Mouse (Mus musculus) cerebellum, adult 2 months (tissue): ENCODE measurements around the gene Pde12.

Experiments
- CTCF ChIP-seq: fragments of 200-500 bp; IDR thresholded peaks from 2 replicates; pipeline ENCODE4 v1.5.1; 2011; ENCODE audit warnings: low read depth, mild to moderate bottlenecking, control low read depth, low read length, moderate library complexity, borderline replicate concordance; ENCODE audit not compliant: insufficient read depth
- POLR2A ChIP-seq: fragments of 200-500 bp; IDR thresholded peaks from 2 replicates; pipeline ENCODE4 v1.6.1; 2011; ENCODE audit warnings: low read length, control low read depth, borderline replicate concordance; ENCODE audit not compliant: insufficient read depth

DNA sequence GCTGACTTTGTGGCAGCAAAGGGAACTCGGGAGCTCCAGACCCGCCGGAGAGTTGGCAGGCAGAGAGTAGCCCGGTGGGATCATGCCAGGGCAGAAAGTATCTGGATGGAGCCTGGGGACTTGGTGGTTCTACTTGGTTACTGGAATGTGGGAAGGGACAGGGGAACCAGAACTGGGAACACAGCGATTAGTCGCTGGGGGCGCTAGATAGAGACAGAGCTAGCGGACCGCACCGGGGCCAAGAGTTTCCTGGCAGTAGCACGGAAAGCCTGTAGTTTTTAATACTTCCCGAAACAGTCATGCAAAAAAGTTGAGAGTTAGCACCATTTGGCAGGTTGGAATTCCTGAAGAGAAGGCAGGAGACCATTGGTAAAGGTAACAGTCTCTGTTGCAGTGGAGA, 5.7 kb upstream of the Pde12 start:
- TF ChIP-seq POLR2A (no peak), CTCF (peak; percentile 7; the same call in 1 of the 2 replicates)
